Mouse (Mus musculus) hindbrain, embryonic 15.5 days (tissue): ENCODE results near the gene Pttg1. TPM values are rescaled to one million over a fixed set of nuclear protein-coding genes. Genes with fewer than 3 reads are reported as not detected.

Experiments used
- microRNA counts: library from miRNA; unstranded; fragments of <30 nt; microRNA quantifications from one replicate; lab custom pipeline; 2016
- microRNA-seq: library from miRNA; unstranded; fragments of <30 nt; microRNA quantifications from one replicate; pipeline ENCODE4, GENCODE M21; 2016
- polyA plus RNA-seq: library from polyadenylated mRNA; unstranded; fragments of >200 nt; fragmentation: Nextera tagmentation; extraction: Ambion mirVana; gene quantifications from 2 replicates; pipeline ENCODE4 v1.2.1, GENCODE M21; 2015

The Pttg1 gene
- polyA plus RNA-seq, 1 experiment from 2014 or later: 48.2 TPM

MicroRNA genes within 50 kb of the gene (microRNA counts, 519-probe panel; counts per million panel counts)
- 3,090 counts per million, percentile 61 among the panel's probes with 10 or more counts for microRNA mmu-miR-146a (lab: Ali Mortazavi, UCI)

Small RNA genes within 50 kb of the gene (microRNA-seq; reads per million reads assigned to microRNA genes)
- gene Mir146: 104 reads per million, percentile 52 among the genes with 10 or more reads in this experiment

Other genes with a start within 250 kb of the Pttg1 start
- gene Slu7, start 7.5 kb upstream of the Pttg1 start, polyA plus RNA-seq: 54.7 and 59.2 TPM in 2 replicates
- 13.6 and 15.6 TPM in 2 replicates for gene C1qtnf2, start 48.0 kb upstream of the Pttg1 start, polyA plus RNA-seq
- 12.3 and 13.2 TPM in 2 replicates for gene Ccnjl, start 102.5 kb upstream of the Pttg1 start, polyA plus RNA-seq
- gene 4933415A04Rik, start 160.8 kb upstream of the Pttg1 start, polyA plus RNA-seq: 3.4 and 3.8 TPM in 2 replicates
- gene Fabp6, start 175.3 kb upstream of the Pttg1 start, polyA plus RNA-seq: not detected in 2 replicates